Mouse (Mus musculus) thymus, postnatal 4 days (tissue): ENCODE results near the gene Dpep1.
"Not testable (repeated sequence)": the region's sequence is repeated elsewhere in the genome, so short reads cannot be mapped to it uniquely, and the experiment has no call there.

Experiments
- DNase-seq: peaks from one replicate; pipeline ENCODE4 v3.0.0; 2021

Gene Dpep1

GRCm38 (mm10) chr8:123185566-123186409 is at the start of gene Dpep1:
Gene Dpep1 (plus strand): TSS chr8:123186242.
- DNase-seq: no peak

GRCm38 (mm10) chr8:123136287-123136686 is 49.8 kb upstream of the Dpep1 start:
- no peak for DNase-seq

GRCm38 (mm10) chr8:123137645-123138077 is 48.4 kb upstream of the Dpep1 start:
- no peak for DNase-seq

GRCm38 (mm10) chr8:123138741-123139140 is 47.3 kb upstream of the Dpep1 start:
- DNase-seq: no peak

- DNase-seq: no peak
These were observed 44.1 kb upstream of the Dpep1 start for GRCm38 (mm10) chr8:123141741-123142462.

GRCm38 (mm10) chr8:123145279-123145678 is 40.8 kb upstream of the Dpep1 start:
- DNase-seq: peak; percentile 57

- no peak for DNase-seq
These were observed 39.7 kb upstream of the Dpep1 start for GRCm38 (mm10) chr8:123146390-123146789.

- DNase-seq: no peak
These were observed 35.3 kb upstream of the Dpep1 start for GRCm38 (mm10) chr8:123150737-123151171.

- DNase-seq: no peak
These were observed 30.9 kb upstream of the Dpep1 start for GRCm38 (mm10) chr8:123155177-123155576.

- no peak for DNase-seq
These were observed 29.8 kb upstream of the Dpep1 start for GRCm38 (mm10) chr8:123156070-123156773.

GRCm38 (mm10) chr8:123157888-123158465 is 28.1 kb upstream of the Dpep1 start, which contains the start of gene Sult5a1:
Gene Sult5a1 (minus strand): TSS chr8:123158315.
- DNase-seq: peak; percentile 32

- no peak for DNase-seq
These were observed 4.7 kb upstream of the Dpep1 start for GRCm38 (mm10) chr8:123181391-123181790.

- no peak for DNase-seq
These were observed 2.0 kb downstream of the Dpep1 start for GRCm38 (mm10) chr8:123188006-123188405.

- no peak for DNase-seq
These were observed 2.8 kb downstream of the Dpep1 start for GRCm38 (mm10) chr8:123188841-123189240.

GRCm38 (mm10) chr8:123190678-123191077 is 4.6 kb downstream of the Dpep1 start:
- DNase-seq: peak; percentile 72

- DNase-seq: no peak
These were observed 5.9 kb downstream of the Dpep1 start for GRCm38 (mm10) chr8:123191908-123192307.

- no peak for DNase-seq
These were observed 7.7 kb downstream of the Dpep1 start for GRCm38 (mm10) chr8:123193771-123194170.

- not testable (repeated sequence) for DNase-seq
These were observed 11.0 kb downstream of the Dpep1 start for GRCm38 (mm10) chr8:123197016-123197415.

GRCm38 (mm10) chr8:123199864-123200263 is 13.8 kb downstream of the Dpep1 start:
- no peak for DNase-seq

- peak; percentile 80 for DNase-seq
These were observed 16.2 kb downstream of the Dpep1 start for GRCm38 (mm10) chr8:123202288-123202687.

GRCm38 (mm10) chr8:123203571-123203970 is 17.5 kb downstream of the Dpep1 start:
- no peak for DNase-seq

GRCm38 (mm10) chr8:123211876-123212275 is 25.8 kb downstream of the Dpep1 start:
- DNase-seq: no peak
